Mouse (Mus musculus) adrenal gland, postnatal 4 days (tissue): ENCODE data around the gene Gm20605. TPM values are rescaled to one million over a fixed set of nuclear protein-coding genes. Genes with fewer than 3 reads are reported as not detected.

Source experiments
- DNase-seq, 2 experiments: peaks; one replicate each; pipeline ENCODE4 v3.0.0; 2021 to 2022; ENCODE audit warnings: low spot score in 2 of 2, mixed read lengths in 2 of 2
- long read RNA-seq, 2 experiments: library from polyadenylated mRNA; stranded (forward); transcript quantifications; one replicate each; pipeline ENCODE4 v2.0.0; 2021
- total RNA-seq, 2 experiments: library from RNA; stranded (reverse); gene quantifications; 2 replicates each; pipeline ENCODE4 v1.2.3; 2021

Gene Gm20605
- 10 to 100 TPM; 16.3 to 16.4 TPM for total RNA-seq
- long read RNA-seq, experiment 1, full-length matches to known transcripts = 1 of 3 reads
- long read RNA-seq, experiment 1, partial matches to known transcripts = 0 of 3 reads
- long read RNA-seq, experiment 1, other reads (novel, unspliced or antisense) = 2 of 3 reads
- long read RNA-seq, experiment 2, full-length matches to known transcripts = 1 of 8 reads
- long read RNA-seq, experiment 2, partial matches to known transcripts = 1 of 8 reads
- long read RNA-seq, experiment 2, other reads (novel, unspliced or antisense) = 6 of 8 reads

DNA sequence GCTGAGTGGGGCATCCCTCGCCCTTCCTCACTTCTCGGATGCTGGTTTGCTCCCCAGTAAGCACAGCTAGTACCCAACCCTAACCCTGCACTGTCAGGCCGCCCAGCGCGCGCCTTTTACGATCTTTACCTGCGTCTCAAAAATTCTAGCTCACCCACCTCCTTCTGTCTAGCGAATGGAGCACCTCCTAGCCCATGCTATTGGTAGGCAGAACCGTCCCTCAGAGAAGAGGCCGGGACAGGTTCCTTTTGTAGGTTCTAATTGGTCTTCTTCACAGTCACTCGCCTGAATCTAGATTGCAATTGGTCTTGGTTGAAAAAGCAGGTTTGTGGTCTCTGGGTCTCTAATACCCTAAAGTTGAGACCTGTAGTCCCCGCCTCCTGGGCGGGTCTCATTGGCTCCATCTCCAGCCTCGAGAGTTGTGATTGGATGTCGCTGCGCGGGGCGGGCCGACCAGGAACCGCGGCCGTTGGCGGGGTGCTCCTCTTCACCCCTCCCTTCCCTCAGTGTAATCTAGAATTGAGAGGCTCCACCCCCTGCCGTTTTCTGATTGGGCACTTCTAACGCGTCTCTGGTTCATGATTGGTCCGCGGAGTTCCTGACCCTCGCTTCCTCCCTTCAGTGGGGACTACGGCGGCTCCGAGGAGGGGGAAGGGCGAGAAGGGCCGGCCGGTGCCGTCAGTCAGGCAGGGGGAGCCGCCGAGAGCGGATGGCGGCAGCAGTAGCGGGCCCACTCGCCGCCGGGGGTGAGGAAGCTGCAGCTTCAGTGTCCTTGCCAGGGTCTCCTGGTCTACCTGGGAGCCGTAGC, at the start of gene Gm20605, which contains the start of the genes Fbxo24 and Lrch4:
TSS of gene Gm20605 (plus strand) at position 678 of the 808 bp plus-strand sequence.
TSS of gene Fbxo24 (minus strand) at position 505 of the 808 bp plus-strand sequence.
TSS of gene Lrch4 (plus strand) at position 624 of the 808 bp plus-strand sequence.
- DNase-seq = peak; percentile 88 to 97

- no peak for DNase-seq
Observed at GRCm38 (mm10) chr5:137580246-137580645, 48.7 kb upstream of the Gm20605 start.

- DNase-seq = no peak
Observed at GRCm38 (mm10) chr5:137582702-137583101, 46.3 kb upstream of the Gm20605 start.

GRCm38 (mm10) chr5:137583670-137584169, 45.3 kb upstream of the Gm20605 start:
- DNase-seq = no peak

DNA sequence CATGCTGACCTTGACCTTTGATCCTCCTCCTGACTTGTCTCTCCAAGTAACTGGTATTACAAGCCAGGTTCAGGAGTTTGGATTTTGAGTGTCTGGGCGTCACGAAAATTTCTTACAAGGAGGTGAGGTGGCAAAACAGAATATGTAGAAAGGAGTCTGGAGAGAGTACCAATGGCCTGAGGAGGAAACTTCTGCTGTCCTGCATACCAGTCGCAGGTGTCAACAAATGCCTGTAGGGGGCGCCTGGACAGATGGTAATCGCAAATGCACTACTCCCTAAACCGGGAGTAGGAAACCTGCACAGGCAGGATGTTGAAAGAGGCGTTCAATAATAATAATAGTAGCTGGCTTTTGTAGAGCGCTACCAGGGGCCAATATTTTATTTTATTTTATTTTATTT, 44.0 kb upstream of the Gm20605 start:
- peak in 1 of 2 experiments; percentile 57 for DNase-seq

- no peak for DNase-seq
Observed at GRCm38 (mm10) chr5:137590507-137590906, 38.5 kb upstream of the Gm20605 start.

- DNase-seq = no peak
Observed at GRCm38 (mm10) chr5:137595921-137596320, 33.1 kb upstream of the Gm20605 start.

DNA sequence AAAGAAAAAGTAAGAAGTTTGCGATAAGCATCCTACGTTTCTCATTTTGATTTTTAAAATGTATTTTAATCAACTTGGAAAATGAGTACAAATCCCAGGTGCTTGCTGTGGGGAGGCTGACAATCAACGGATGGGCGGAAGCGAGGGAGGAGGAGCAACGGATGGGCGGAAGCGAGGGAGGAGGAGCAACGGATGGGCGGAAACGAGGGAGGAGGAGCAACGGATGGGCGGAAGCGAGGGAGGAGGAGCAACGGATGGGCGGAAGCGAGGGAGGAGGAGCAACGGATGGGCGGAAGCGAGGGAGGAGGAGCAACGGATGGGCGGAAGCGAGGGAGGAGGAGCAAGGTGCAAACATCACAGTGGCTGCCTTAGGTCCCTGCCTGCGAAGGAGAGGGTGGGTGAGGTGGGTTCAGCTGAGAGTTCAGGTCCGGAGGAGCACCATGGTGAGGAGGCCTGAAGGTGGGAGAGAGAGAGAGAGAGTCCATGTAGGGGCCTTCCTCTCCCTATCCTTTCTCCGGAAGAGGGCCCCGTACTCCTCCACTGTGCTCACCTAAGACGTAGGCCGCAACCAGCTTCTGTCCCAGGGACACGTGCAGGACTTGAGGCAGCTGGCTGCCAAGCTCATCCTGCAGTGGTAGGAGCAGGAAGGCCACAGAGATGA, 32.2 kb upstream of the Gm20605 start:
- no peak for DNase-seq

DNA sequence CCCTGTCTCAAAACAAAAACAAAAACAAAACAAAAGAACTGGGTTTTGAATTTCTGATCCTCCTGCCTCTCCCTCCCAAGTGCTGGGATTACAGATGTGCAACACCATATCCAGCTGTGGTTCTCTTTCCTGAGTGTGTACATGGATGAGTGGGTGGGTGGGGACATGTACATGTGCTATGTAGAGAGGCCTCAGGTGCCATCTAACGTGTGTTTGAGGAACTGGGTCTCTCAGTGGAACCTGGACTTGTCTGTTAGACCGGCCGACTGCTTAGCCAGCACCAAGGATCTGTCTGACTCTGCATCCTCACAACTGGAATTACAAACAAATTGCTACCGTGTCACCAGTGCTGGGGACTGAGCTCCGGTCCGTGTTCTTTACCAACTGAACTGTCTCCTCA, 31.4 kb upstream of the Gm20605 start:
- DNase-seq = no peak

DNA sequence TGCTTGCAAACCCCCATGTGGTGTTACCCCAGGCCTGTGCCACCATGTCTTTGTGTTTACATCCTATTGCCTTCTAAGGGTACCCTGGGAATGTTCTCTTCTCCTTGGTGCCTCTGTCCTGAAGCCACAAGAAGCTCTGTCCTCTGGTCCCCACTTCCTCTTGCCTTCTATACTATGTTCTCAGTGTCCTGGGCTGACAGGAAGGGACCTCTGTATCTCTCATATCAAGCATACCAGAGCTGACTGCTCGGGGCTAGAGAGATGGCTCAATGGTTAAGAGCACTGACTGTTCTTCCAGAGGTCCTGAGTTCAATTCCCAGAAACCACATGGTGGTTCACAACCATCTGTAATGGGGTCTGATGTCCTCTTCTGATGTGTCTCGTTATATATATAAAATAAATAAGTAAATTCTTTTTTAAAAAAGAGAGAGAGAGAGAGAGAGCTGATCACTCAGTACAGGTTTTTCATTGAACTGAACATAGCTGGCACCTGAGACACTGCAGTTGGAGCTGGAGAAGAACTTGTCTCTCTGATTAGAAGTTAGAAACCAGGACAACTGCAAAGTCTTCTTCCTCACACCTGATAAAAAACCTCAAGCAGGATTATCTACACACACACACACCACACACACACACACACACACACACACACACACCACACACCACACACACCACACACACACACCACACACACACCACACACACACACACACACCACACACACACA, 30.7 kb upstream of the Gm20605 start:
- no peak for DNase-seq

- DNase-seq = no peak
Observed at GRCm38 (mm10) chr5:137599600-137599999, 29.4 kb upstream of the Gm20605 start.

- no peak for DNase-seq
Observed at GRCm38 (mm10) chr5:137600281-137600618, 28.7 kb upstream of the Gm20605 start.

- peak; percentile 79 to 94 for DNase-seq
Observed at GRCm38 (mm10) chr5:137600619-137601364, 28.2 kb upstream of the Gm20605 start, which contains the start of gene Mospd3. Gene Mospd3, minus strand, starts transcription at chr5:137601058.

DNA sequence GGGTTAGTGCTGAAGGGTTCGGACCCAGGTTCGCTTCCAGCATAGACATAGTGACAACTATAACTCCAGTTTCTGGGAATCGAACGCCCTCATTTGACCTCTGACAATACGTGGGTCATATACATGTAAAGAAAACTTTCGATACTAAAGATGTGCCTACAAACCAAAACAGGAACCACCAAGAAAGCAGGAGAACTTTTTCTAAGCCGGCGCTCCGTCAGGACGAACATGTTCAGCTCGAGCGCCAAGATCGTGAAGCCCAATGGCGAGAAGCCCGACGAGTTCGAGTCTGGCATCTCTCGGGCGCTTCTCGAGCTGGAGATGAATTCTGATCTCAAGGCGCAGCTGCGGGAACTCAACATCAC, 27.6 kb upstream of the Gm20605 start:
- no peak for DNase-seq

DNA sequence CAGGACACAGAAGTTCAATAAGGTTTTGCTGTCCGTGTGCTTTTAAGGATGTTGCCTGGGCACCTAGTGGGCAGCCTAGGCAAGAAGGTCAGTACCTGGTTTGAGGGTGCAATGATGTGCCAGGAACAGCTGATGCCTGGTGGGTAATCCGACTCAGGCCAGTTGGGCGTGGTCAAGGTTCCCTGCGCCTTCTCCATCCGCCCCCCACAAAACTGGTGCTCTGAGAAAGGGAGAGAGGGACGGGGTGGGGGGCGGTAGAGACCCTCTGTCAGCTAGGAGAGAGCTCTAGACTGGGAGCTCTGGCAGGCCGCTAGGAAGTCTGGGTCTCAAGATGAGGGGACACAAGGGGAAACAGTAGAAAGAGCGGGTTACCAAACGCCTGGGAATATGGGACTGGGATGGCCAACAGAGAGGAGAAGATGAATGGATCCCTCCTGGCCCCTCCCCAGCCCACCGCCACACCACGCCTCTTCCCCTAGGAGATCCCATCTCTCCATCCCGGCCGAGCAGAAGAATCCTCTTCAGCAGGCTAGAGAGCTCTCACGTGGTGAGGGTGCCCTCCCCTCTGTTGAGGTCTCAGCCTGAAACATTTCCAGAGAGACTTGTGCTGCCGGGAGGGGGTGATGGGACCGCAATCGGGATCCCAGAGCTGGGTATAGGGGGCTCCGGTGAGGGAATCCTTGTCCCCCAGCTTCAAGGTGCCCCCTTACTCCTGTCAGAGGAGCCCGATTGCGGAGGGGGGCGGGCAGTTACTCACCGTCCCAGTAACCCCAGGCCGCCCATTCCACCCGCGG, 20.9 kb upstream of the Gm20605 start:
- no peak for DNase-seq

GRCm38 (mm10) chr5:137608654-137609190, 20.3 kb upstream of the Gm20605 start:
- DNase-seq = no peak

DNA sequence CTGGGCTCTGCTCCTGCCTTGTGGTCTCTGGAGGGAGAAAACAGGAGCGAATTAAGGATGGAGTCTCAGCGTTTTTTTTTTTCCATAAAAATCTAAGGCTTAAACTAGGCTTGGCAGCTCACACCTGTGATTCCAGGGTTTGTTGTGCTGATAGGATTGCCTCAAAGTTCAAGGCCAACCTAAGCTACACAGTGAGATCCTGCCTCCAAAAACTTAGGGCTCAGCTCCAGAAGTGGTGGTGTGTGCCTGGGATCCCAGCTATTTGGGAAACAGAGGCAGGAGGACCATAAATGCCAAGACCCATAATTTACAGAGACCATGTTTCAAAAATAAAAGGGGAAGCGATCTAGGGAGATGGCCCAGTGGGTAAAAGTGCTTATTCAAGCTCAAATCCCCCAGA, 19.7 kb upstream of the Gm20605 start:
- no peak for DNase-seq

DNA sequence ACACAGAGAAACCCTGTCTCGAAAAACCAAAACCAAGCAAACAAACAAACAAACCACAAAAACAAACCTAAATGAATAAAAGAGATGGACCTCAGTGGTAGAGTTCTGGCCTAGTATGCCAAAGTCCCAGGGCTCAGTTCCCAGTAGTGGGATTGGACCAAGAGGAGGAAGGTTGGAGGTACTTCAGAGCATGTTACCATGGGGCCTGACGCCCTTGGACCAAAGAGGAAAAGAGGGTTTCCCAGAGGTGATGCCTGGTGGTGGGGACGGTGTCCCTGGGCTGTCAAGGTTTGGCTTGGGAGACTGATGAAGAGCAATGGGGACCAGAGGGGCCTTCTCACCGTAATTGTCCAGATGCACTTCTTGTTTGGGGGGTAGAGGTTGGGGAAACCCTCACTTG, 18.9 kb upstream of the Gm20605 start:
- no peak for DNase-seq
